Mouse (Mus musculus) erythroblast, embryonic 14.5 days (primary cell): ENCODE measurements around the gene Afdn. TPM values are rescaled to one million over a fixed set of nuclear protein-coding genes. Genes with fewer than 3 reads are reported as not detected.
"Not testable (repeated sequence)": the region's sequence is repeated elsewhere in the genome, so short reads cannot be mapped to it uniquely, and the experiment has no call there.

Experiments
- H3K27me3 ChIP-seq: 2 replicates; pipeline ENCODE4 v1.6.1; 2012; ENCODE audit warnings: inconsistent platforms; ENCODE audit not compliant: control insufficient read depth
- H3K36me3 ChIP-seq: 2 replicates; pipeline ENCODE4 v1.6.1; 2012; ENCODE audit warnings: mild to moderate bottlenecking, inconsistent platforms; ENCODE audit not compliant: control insufficient read depth
- H3K4me1 ChIP-seq: 2 replicates; pipeline ENCODE4 v1.6.1; 2012; ENCODE audit warnings: inconsistent platforms; ENCODE audit not compliant: control insufficient read depth
- H3K4me3 ChIP-seq: replicated peaks from 2 replicates; pipeline ENCODE3; 2012; ENCODE audit warnings: moderate library complexity, mild to moderate bottlenecking, inconsistent platforms
- H3K9me3 ChIP-seq: 2 replicates; pipeline ENCODE4 v1.6.1; 2012; ENCODE audit warnings: low read length, inconsistent platforms, mixed read lengths; ENCODE audit not compliant: control insufficient read depth
- GATA1 ChIP-seq: IDR thresholded peaks from 2 replicates; pipeline ENCODE4 v1.6.1; 2012; ENCODE audit warnings: low read length, inconsistent platforms, mixed read lengths
- TAL1 ChIP-seq: IDR thresholded peaks from 3 replicates; pipeline ENCODE4 v1.6.1; 2012; ENCODE audit warnings: low read length, inconsistent platforms, mixed read lengths
- polyA plus RNA-seq: library from polyadenylated mRNA; stranded (reverse); fragments of >175 nt; gene quantifications from 2 replicates; pipeline ENCODE4 v1.2.3, GENCODE M21; 2012

The Afdn gene
- polyA plus RNA-seq, 1 experiment = not detected

DNA sequence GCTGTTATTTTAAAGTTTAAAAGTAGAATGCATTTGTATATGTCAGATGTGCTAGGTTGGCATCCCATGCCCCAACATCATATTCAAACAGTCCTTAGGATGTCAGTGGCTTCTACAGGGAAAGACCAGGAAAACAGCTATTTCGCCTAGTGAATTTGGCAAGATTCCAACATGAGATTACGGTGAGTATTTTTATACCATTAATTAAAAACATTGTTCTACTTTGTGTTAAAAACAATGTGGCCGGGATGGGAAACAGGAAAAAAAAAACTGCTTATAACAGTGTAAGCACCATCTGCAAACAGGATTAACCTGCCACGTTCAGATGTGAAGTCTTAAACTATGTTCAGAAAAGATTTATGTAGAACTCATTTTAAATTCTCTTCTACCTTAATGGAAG lies 153.6 kb downstream of the Afdn start:
- H3K36me3 ChIP-seq = no peaks in the 10 kb centered on the region
- no peaks in the 10 kb centered on the region for H3K4me1 ChIP-seq
- no peak overlapping the region for H3K4me3 ChIP-seq
- H3K27me3 ChIP-seq = no peaks in the 10 kb centered on the region
- H3K9me3 ChIP-seq = no peaks in the 10 kb centered on the region
- no peak for TF ChIP-seq GATA1
- TF ChIP-seq TAL1 = no peak

DNA sequence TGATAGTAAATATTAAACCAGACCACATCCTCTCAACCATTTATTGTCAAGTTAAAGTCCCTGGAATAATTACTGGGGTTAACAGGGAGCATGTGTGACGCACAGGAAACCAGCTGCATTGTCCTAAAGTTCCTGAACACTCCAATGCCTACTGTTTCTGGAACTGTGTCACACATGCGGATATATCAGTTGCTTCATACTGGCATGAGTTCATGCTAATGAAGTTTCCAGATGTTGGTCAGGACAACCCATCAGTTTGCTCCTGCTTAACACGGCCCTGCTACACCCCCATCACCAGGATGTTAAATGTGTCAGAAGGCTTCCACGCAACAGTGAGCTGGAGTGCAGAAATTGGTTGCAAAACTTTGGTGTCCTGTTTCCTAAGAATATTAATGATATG lies 154.2 kb downstream of the Afdn start:
- Histone ChIP-seq H3K9me3 (no peaks in the 10 kb centered on the region), H3K27me3 (no peaks in the 10 kb centered on the region), H3K36me3 (no peaks in the 10 kb centered on the region), H3K4me3 (no peak overlapping the region), H3K4me1 (no peaks in the 10 kb centered on the region)
- TF ChIP-seq GATA1 (no peak), TAL1 (no peak)

DNA sequence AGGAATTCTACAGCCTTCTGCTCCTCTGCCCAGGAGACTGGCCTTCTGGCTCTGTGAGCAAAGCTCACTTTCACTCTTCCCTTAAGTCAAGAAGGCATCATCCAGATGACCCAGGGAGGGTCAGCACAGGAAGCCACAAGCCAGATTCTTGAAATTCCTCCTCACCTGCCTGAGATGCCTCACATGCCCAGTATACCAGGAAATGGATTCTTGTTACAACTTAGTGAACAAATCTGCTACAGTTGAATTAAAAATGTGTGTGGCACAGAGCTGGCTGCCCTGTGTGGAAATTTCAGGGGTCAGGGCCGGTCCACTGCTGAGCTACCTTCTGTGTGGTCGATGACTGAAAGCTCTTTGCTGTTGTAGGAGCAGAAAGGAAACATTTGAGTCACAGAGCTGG lies 160.4 kb downstream of the Afdn start:
- H3K9me3 ChIP-seq = no peaks in the 10 kb centered on the region
- TF ChIP-seq TAL1 = no peak
- no peak for TF ChIP-seq GATA1
- no peaks in the 10 kb centered on the region for H3K27me3 ChIP-seq
- H3K4me3 ChIP-seq = no peak overlapping the region
- H3K4me1 ChIP-seq = no peaks in the 10 kb centered on the region
- no peaks in the 10 kb centered on the region for H3K36me3 ChIP-seq

DNA sequence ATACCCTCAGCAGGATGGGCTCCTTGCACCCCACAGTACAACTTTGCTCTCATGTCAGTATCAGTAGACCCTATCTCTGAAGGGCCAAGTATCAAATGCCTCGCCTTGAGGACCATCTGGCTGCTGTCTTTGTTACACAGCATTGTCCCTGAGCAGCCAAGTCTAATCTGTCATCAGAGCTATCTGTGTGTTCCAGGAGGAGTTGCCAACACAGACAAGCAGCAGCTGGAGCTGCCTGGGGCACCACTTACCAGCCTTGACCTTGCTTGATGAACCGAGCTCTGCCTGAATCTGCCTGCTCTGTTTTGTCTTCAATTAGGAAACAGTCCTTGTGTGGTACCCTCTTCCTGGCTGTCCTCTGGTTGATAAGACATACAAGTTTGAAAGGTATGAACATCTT lies 163.1 kb downstream of the Afdn start:
- Histone ChIP-seq H3K4me3 (no peak overlapping the region), H3K9me3 (no peaks in the 10 kb centered on the region), H3K36me3 (no peaks in the 10 kb centered on the region), H3K4me1 (no peaks in the 10 kb centered on the region), H3K27me3 (no peaks in the 10 kb centered on the region)
- TF ChIP-seq GATA1 (no peak), TAL1 (no peak)

DNA sequence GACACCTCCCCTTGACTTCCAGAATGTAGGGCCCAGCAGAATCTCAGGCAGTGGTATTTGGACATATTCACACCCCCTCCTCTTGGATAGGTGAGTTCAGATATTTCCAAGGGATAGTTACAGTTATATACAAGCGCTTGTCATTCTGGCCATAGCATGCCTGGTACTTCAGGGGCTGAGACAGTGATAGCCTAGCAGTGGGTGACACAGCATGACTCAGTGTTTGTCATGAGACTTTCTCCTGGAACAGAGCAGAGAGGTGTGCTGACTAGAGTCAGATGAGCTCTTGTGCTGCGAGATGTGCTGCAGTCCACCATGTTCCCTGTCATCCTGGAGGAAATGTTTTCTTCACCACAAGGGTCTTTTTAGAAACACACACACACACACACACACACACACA lies 164.2 kb downstream of the Afdn start:
- no peaks in the 10 kb centered on the region for H3K4me1 ChIP-seq
- no peaks in the 10 kb centered on the region for H3K27me3 ChIP-seq
- H3K36me3 ChIP-seq = no peaks in the 10 kb centered on the region
- H3K4me3 ChIP-seq = no peak overlapping the region
- TF ChIP-seq GATA1 (no peak), TAL1 (no peak)
- no peaks in the 10 kb centered on the region for H3K9me3 ChIP-seq

DNA sequence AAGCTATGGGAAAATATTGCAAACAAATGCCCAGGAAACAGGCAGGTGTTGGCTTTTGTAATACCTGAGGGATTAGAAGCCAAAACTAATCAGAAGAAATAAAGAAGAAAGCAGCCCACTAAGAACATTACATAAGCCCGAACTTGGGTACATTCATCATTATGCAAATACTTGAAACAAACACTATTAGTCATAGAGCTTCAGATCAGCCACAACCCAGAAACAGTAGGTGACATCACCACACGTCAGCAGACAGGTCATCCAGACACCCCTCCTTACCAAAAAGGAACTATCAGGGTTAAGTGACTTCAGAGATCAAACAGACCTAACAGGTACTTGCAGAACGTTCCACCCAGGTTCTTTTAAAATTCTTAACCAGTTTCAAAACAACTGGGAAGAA lies 165.6 kb downstream of the Afdn start:
- no peaks in the 10 kb centered on the region for H3K27me3 ChIP-seq
- TF ChIP-seq GATA1 = no peak
- no peak for TF ChIP-seq TAL1
- H3K9me3 ChIP-seq = no peaks in the 10 kb centered on the region

DNA sequence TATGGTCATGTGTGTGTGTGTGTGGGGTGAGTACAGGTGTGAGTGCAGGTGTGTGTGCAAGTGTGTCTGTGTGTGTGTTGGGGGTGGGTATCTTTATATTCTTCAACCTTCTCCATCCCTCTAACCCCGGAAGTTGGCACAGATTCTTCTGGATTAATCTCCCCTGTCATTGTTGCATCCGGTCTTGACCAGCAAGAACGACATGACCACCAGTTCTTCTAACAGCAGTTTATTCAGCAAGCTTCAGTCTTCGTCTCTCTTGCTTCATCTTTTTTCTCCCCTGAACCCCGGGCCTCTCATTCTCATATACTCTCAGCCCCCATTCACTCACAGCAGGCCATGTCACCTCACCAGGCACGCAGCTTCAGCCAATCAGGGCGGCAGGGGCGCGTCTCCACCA lies 170.1 kb downstream of the Afdn start:
- H3K9me3 ChIP-seq = no peaks in the 10 kb centered on the region
- no peaks in the 10 kb centered on the region for H3K36me3 ChIP-seq
- TF ChIP-seq TAL1 (no peak), GATA1 (no peak)
- H3K4me1 ChIP-seq = no peaks in the 10 kb centered on the region
- H3K27me3 ChIP-seq = no peaks in the 10 kb centered on the region
- H3K4me3 ChIP-seq = no peak overlapping the region

More for the DNA sequence above, 165.6 kb downstream of the Afdn start:
- Histone ChIP-seq H3K4me3 (no peak overlapping the region), H3K36me3 (no peaks in the 10 kb centered on the region), H3K4me1 (no peaks in the 10 kb centered on the region)

DNA sequence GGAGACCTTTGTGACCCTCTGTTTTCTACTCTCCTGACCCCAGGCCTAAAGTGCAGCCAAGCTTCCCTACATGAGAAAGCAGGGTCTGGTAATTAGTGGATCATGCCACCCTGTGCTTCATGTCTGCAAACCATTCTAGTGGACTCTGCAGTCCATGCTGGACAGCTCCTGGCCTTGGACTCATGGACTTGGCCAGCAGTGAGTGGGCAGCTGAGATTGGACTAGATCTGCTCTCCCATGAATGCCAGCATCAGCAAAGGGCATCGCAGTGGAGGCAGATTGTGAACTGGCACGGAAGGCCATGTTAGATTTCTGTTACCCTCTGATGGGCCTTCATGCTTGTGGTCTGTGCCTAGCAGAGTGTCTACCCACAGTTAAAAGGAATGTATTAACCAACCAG lies 175.0 kb downstream of the Afdn start:
- H3K4me1 ChIP-seq, H3K9me3 ChIP-seq, H3K4me3 ChIP-seq, H3K27me3 ChIP-seq, H3K36me3 ChIP-seq: not testable (repeated sequence)

DNA sequence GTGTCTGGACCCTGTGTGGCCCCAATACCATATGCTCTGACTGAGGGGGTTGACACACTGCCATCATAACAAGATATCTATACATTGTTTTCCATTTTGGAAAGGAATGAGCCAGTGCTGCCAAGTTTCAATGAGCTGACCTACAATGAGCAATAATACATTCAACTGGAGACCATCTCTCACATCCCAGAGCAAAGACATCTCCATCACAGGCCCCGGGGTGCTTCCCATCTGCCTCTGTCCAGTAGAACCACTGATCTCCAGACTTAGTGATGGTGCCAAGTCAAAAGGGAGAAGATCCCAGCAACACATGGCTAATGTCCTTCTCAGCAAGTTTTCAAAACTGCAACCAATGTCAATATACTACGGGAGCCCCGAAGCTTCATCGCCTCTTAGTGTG lies 177.4 kb downstream of the Afdn start:
- Histone ChIP-seq H3K4me3 (no peak overlapping the region), H3K36me3 (no peaks in the 10 kb centered on the region)

DNA sequence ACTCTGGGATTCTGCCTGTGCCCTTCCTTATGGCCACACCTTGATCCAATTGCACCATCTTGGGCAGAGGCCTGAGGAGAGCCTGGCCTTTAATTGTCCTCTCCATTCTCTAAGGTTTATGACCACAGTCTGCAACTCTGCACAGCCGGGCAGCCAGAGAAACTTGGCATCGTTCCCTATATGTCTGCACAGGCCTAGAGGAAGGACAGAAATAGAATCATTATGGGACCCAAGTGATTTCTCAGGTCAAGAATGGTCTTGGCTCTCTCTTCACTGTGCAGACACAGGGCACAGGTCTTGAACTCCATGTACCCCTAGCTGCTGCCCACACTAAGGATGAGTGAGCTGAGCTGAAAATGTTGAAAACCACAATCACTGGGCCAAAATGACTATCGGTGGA lies 178.3 kb downstream of the Afdn start:
- Histone ChIP-seq H3K4me3 (no peak overlapping the region), H3K4me1 (no peaks in the 10 kb centered on the region), H3K36me3 (no peaks in the 10 kb centered on the region), H3K27me3 (no peaks in the 10 kb centered on the region), H3K9me3 (no peaks in the 10 kb centered on the region)
- TF ChIP-seq TAL1 (no peak), GATA1 (no peak)

More for the DNA sequence above, 177.4 kb downstream of the Afdn start:
- no peaks in the 10 kb centered on the region for H3K4me1 ChIP-seq
- no peaks in the 10 kb centered on the region for H3K9me3 ChIP-seq
- TF ChIP-seq GATA1 (no peak), TAL1 (no peak)
- no peaks in the 10 kb centered on the region for H3K27me3 ChIP-seq

DNA sequence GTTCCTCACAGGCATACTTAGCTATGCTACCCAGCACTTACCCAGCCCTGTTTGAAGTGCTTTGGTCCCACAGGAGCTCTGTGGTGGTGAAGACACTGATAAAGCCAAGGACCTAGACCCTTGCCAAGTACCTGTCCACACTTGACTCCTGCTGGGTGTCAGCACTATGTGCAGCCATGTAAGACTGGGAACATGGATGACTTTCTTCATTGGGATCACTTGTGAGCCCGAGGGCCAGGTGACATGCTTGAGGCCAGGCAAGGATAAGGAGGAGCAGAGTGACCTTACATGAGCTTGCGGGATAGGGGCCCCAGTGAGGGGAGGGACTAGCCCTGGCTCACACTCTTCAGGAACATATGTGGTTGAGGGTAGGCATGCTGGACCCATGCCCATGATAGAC lies 178.9 kb downstream of the Afdn start:
- H3K4me1 ChIP-seq, H3K9me3 ChIP-seq, H3K36me3 ChIP-seq, H3K27me3 ChIP-seq, H3K4me3 ChIP-seq: not testable (repeated sequence)
